Mouse (Mus musculus): ENCODE measurements at regions not wholly inside any gene's neighbourhood (a gene's known extent, or its start where the extent isn't known, plus 50 kb on each side); places are given as distances from the start of the nearest gene placed in this dataset.

DNA sequence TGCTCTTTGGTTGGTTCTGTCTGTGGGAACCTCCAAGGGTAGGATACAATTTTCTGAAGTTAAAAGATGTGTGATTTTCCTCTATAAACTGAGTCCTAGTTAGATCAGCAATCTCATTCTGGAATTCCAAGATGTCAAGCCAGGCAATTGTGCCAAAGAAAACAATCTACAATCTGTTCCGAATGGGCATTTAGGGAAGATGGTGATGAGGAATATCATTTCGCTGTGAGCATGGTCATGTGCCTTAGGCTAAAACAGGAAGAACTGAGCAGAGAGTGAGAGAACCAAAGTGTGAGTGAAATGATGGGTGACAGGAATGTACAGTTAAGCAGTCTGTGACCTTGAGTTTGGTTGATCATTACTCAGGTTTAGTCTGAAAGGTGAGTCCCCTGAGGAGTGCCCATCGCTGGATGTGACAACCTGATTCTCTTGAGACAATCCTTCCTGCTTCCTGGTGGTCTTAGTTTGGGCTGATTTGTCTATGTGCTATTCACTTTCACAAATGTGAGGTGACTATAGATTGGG, 504.1 kb downstream of the Btbd3 start:
- TF ChIP-seq POLR2A (IDR thresholded peaks at IDR 0.05; ENCODE audit: control insufficient read depth, low read depth, low read length) (no peak), CTCF (IDR thresholded peaks at IDR 0.05; ENCODE audit: control insufficient read depth, insufficient read depth, insufficient replicate concordance, low read depth, low read length) (no peak)
- Histone ChIP-seq H3K4me1 (ENCODE audit: control insufficient read depth, insufficient read depth, low read length) (no peaks in the 10 kb centered on the region), H3K36me3 (ENCODE audit: control insufficient read depth, insufficient read depth, low read length) (no peaks in the 10 kb centered on the region), H3K4me3 (ENCODE audit: control insufficient read depth, low read depth, low read length) (no peak overlapping the region), H3K27ac (ENCODE audit: control insufficient read depth, insufficient read depth, low read depth, low read length) (no peak overlapping the region), H3K27me3 (ENCODE audit: control insufficient read depth, insufficient read depth, low read length) (no peaks in the 10 kb centered on the region)

DNA sequence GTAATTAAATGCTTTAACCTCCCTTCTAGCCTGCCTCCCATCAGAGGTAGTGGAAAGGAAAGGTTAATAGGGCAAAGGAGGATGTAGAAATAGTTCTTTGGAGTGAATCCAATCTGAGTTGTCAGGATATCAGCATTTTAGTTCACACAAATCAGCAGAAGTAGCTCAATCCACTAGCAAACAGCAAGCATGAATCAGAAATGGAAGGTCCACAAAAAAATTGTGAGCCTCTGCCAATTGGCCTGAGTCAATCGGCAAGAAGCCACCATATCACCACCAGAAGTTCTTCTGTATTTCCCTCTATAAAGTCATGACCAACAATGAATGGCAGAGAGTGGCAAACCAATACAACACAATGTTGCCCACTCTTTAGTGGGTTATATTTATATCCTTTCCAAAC, 505.0 kb downstream of the Btbd3 start:
- no peak for TF ChIP-seq CTCF (IDR thresholded peaks at IDR 0.05; ENCODE audit: control insufficient read depth, insufficient read depth, insufficient replicate concordance, low read depth, low read length)
- TF ChIP-seq POLR2A (IDR thresholded peaks at IDR 0.05; ENCODE audit: control insufficient read depth, low read depth, low read length), result no peak
- H3K36me3 ChIP-seq (ENCODE audit: control insufficient read depth, insufficient read depth, low read length), result no peaks in the 10 kb centered on the region
- no peak overlapping the region for H3K4me3 ChIP-seq (ENCODE audit: control insufficient read depth, low read depth, low read length)
- H3K27ac ChIP-seq (ENCODE audit: control insufficient read depth, insufficient read depth, low read depth, low read length), result no peak overlapping the region
- H3K27me3 ChIP-seq (ENCODE audit: control insufficient read depth, insufficient read depth, low read length), result no peaks in the 10 kb centered on the region
- H3K4me1 ChIP-seq (ENCODE audit: control insufficient read depth, insufficient read depth, low read length), result no peaks in the 10 kb centered on the region

DNA sequence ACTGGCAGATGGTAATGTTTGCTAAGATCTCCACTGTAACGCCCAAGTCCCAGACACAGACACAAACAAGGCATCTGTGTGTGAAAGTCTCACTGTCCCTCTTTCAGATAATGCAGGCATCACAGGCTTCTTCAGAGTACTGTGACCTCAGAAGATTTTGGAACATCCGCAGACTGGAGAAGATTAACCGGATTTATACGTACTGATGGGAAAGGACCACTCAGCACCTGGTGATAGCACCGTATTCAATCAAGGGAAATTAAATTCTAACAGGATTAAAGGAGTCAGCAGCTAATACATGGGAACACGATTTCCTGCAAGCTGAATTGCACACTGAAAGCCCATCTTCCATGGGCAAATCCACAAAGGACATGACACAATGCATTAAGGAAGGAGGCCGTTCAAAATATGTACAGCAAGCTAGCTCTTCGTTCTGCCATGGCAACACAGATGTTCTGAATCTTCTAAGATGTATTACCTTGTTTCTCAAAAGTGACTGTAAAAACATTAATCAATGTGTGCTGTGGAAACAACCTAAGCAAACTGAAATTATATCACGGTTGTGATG, 510.0 kb downstream of the Btbd3 start:
- Histone ChIP-seq H3K4me3 (ENCODE audit: control insufficient read depth, low read depth, low read length) (no peak overlapping the region), H3K36me3 (ENCODE audit: control insufficient read depth, insufficient read depth, low read length) (no peaks in the 10 kb centered on the region), H3K27me3 (ENCODE audit: control insufficient read depth, insufficient read depth, low read length) (no peaks in the 10 kb centered on the region), H3K4me1 (ENCODE audit: control insufficient read depth, insufficient read depth, low read length) (no peaks in the 10 kb centered on the region), H3K27ac (ENCODE audit: control insufficient read depth, insufficient read depth, low read depth, low read length) (no peak overlapping the region)
- no peak for TF ChIP-seq POLR2A (IDR thresholded peaks at IDR 0.05; ENCODE audit: control insufficient read depth, low read depth, low read length)

DNA sequence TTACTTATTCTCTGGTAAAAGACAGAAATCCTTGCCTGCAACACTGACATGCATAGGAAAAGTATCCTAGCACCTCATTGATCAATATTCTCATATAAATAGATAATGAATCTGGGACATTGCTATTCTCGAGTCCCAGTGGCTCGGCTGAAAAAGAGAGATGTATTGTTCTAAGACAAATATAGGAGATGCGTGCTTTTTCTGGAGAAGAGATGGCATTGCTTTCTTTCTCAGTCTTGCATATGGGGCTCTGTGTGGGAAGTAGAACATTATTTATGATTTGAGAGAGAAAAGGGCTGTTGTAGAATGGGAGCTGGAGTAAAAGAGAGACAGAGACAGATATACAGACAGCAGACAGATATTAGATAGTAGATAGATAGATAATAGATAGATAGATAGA, 527.4 kb downstream of the Btbd3 start:
- H3K27me3 ChIP-seq (ENCODE audit: control insufficient read depth, insufficient read depth, low read length), result no peaks in the 10 kb centered on the region
- H3K27ac ChIP-seq (ENCODE audit: control insufficient read depth, insufficient read depth, low read depth, low read length), result no peak overlapping the region
- no peak for TF ChIP-seq POLR2A (IDR thresholded peaks at IDR 0.05; ENCODE audit: control insufficient read depth, low read depth, low read length)
- no peak for TF ChIP-seq CTCF (IDR thresholded peaks at IDR 0.05; ENCODE audit: control insufficient read depth, insufficient read depth, insufficient replicate concordance, low read depth, low read length)
- H3K4me1 ChIP-seq (ENCODE audit: control insufficient read depth, insufficient read depth, low read length), result no peaks in the 10 kb centered on the region
- no peak overlapping the region for H3K4me3 ChIP-seq (ENCODE audit: control insufficient read depth, low read depth, low read length)
- H3K36me3 ChIP-seq (ENCODE audit: control insufficient read depth, insufficient read depth, low read length), result no peaks in the 10 kb centered on the region

DNA sequence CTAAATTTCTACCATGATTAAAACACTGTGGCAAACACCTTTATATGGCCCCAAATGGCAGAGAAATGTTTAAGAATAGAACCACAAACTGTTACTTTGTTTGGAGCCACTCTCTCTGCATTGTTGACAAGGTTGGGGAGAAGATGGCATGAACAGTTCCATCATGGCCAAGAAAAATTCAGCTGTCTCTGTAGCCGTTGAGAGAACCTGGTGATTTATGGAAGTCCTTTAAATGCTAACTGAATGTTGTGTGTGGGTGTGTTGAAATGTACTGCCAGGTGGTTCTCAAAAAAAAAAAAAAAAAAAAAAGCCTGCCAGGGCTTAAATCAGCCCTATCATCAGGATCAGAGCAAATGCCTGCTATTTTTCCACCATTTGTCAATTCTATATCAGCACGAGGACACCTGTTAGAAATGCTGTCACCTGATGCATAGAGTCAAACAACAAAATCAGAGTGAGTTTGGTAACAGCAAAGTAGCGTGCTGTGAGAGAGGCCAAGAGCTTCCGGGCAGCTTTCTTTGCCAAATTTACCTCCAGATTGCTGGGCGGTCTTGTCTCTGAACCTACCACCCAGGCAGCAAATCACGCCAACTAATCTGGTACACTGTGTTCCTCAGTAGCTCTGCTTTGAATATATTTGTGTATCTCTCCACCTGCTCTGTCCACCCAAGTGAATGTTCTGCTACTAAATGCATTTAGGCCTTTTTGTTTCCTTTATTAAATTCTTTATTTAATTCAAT, 536.5 kb downstream of the Btbd3 start:
- no peak overlapping the region for H3K27ac ChIP-seq (ENCODE audit: control insufficient read depth, insufficient read depth, low read depth, low read length)
- TF ChIP-seq CTCF (IDR thresholded peaks at IDR 0.05; ENCODE audit: control insufficient read depth, insufficient read depth, insufficient replicate concordance, low read depth, low read length) (no peak), POLR2A (IDR thresholded peaks at IDR 0.05; ENCODE audit: control insufficient read depth, low read depth, low read length) (no peak)
- H3K27me3 ChIP-seq (ENCODE audit: control insufficient read depth, insufficient read depth, low read length), result no peaks in the 10 kb centered on the region
- no peak overlapping the region for H3K4me3 ChIP-seq (ENCODE audit: control insufficient read depth, low read depth, low read length)
- no peaks in the 10 kb centered on the region for H3K36me3 ChIP-seq (ENCODE audit: control insufficient read depth, insufficient read depth, low read length)
- H3K4me1 ChIP-seq (ENCODE audit: control insufficient read depth, insufficient read depth, low read length), result no peaks in the 10 kb centered on the region

DNA sequence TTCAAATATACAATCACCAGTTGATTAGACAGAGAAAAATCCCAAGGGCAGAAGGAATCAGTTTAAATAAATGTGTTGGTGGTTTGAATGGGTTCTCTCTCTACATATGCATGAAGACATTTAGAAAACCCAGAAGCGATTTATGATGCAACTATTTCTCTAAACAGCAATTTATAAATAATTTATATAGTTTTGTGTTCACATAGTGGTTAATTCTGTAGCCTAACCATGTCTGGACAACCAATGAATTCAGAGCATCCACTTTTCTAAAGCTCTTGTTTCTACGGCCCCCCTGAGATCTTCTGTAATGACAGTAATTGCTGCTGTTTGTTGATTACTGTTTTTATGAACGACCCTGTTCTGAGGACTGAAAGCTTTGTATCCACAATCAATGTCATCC, 549.8 kb downstream of the Btbd3 start:
- no peak for TF ChIP-seq CTCF (IDR thresholded peaks at IDR 0.05; ENCODE audit: control insufficient read depth, insufficient read depth, insufficient replicate concordance, low read depth, low read length)
- TF ChIP-seq POLR2A (IDR thresholded peaks at IDR 0.05; ENCODE audit: control insufficient read depth, low read depth, low read length), result no peak
- Histone ChIP-seq H3K4me3 (ENCODE audit: control insufficient read depth, low read depth, low read length) (no peak overlapping the region), H3K36me3 (ENCODE audit: control insufficient read depth, insufficient read depth, low read length) (no peaks in the 10 kb centered on the region)

DNA sequence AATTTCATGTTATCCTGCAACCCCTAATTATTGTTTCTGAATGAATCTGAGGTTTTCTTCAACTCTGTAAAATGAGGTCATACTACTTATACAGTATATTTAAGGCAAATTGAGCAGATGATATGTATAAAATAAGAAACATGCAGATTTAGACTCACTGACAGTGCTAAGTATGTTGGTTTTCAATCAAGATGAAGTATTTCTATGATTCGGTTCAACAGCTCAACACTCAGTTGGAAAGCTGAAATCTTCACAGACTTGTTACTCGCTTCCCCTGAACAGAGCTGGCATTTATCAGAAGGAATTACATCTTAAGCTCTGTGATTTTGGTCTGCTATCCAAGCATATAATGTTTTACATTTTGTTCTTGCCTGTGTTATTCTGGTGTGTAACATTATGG, 553.4 kb downstream of the Btbd3 start:
- TF ChIP-seq POLR2A (IDR thresholded peaks at IDR 0.05; ENCODE audit: control insufficient read depth, low read depth, low read length) (no peak), CTCF (IDR thresholded peaks at IDR 0.05; ENCODE audit: control insufficient read depth, insufficient read depth, insufficient replicate concordance, low read depth, low read length) (no peak)
- no peak overlapping the region for H3K4me3 ChIP-seq (ENCODE audit: control insufficient read depth, low read depth, low read length)

More for the DNA sequence above, 549.8 kb downstream of the Btbd3 start:
- H3K4me1 ChIP-seq (ENCODE audit: control insufficient read depth, insufficient read depth, low read length), result no peaks in the 10 kb centered on the region
- H3K27ac ChIP-seq (ENCODE audit: control insufficient read depth, insufficient read depth, low read depth, low read length), result no peak overlapping the region
- no peaks in the 10 kb centered on the region for H3K27me3 ChIP-seq (ENCODE audit: control insufficient read depth, insufficient read depth, low read length)

More for the DNA sequence above, 553.4 kb downstream of the Btbd3 start:
- Histone ChIP-seq H3K36me3 (ENCODE audit: control insufficient read depth, insufficient read depth, low read length) (no peaks in the 10 kb centered on the region), H3K4me1 (ENCODE audit: control insufficient read depth, insufficient read depth, low read length) (no peaks in the 10 kb centered on the region), H3K27me3 (ENCODE audit: control insufficient read depth, insufficient read depth, low read length) (no peaks in the 10 kb centered on the region), H3K27ac (ENCODE audit: control insufficient read depth, insufficient read depth, low read depth, low read length) (no peak overlapping the region)
